Mouse (Mus musculus) ES-E14 (cell line): ENCODE measurements around the gene Rufy4.

Source experiments
- CHD2 ChIP-seq: IDR thresholded peaks from 2 replicates; pipeline ENCODE4 v1.6.1; 2014; ENCODE audit warnings: mild to moderate bottlenecking, low read depth, low read length, inconsistent platforms
- HCFC1 ChIP-seq: IDR thresholded peaks from 2 replicates; pipeline ENCODE4 v1.6.1; 2012; ENCODE audit warnings: low read length, inconsistent platforms, borderline replicate concordance; ENCODE audit not compliant: insufficient read depth
- MAFK ChIP-seq: IDR thresholded peaks from 2 replicates; pipeline ENCODE4 v1.6.1; 2014; ENCODE audit warnings: mild to moderate bottlenecking, low read depth, low read length, inconsistent platforms; ENCODE audit not compliant: insufficient read depth
- ZC3H11A ChIP-seq: IDR thresholded peaks from 2 replicates; pipeline ENCODE4 v1.6.1; 2012; ENCODE audit warnings: low read depth, mild to moderate bottlenecking, inconsistent platforms, low read length, borderline replicate concordance
- ZNF384 ChIP-seq: IDR thresholded peaks from 2 replicates; pipeline ENCODE4 v1.6.1; 2012; ENCODE audit warnings: low read depth, low read length, inconsistent platforms

DNA sequence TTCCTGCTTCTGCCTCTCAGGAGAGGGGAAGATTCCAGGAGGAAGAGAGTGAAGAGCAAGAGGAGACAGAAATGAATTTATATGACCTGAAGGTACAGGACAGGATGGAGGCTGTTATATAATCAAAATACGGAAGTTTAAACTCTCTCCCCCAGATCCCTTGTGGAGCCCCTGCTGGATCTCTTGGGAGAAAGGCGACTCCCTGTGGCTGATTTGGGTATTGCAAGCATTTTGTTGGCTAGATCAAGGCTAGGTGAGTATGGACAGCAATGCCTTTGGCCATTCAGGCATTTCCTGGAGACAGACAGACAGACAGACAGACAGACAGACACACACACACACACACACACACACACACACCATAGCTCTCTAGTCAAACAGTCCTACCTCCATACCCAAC is 48.0 kb upstream of the Rufy4 start:
- TF ChIP-seq HCFC1 (no peak), ZC3H11A (0 out of 2 replicates have a peak, but pooled peaks have one; percentile 64), MAFK (no peak), CHD2 (no peak), ZNF384 (no peak)
